Mouse (Mus musculus): Measurements from ENCODE around the gene Sell.

Sell gene

DNA sequence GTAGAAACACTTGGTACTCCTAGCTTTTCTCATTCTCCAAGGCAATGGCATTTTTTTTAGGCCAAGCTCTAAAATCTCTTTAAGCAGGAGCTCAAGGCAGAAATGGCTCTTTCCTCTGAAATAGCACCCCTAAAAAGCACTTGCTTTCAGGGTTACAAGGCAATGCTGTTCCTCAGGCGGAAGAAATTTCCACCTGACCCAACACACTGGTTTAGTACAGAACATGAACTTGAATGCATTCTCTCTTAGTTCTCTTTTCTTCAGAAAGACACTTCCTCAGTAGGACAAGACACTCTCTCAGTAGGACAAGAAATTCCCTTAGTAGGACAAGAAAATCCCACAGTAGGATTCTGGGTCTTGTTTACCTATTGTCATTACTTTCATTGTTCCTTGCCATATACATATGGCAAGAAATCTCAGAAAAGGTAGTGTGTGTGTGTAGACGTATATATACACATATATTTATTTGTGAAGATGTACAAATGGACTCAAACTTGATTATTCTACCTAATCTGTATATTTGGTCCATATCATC, 12.9 kb downstream of the Sell start:
- peak; percentile 25 for DNase-seq (ENCODE audit: low read depth, low spot score)

DNA sequence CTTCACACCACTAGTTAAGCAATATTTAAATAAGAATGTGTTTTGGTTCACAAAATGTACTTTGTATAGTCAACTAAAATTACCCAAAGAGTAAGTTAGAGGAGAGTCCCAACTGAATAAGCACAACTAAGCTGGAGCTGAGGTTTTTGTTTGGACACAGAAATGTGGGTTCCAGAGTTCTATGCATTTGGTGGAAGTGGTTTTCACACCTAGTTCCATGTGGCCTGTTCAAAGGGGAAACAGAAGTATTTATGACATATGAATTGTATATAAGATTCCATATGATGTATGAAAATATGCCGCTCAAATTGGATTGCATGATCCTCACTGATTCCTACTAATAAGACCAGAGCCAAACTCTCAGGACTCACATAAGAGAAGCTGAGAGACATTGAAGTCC, 13.6 kb downstream of the Sell start:
- peak; percentile 38 for DNase-seq (ENCODE audit: low read depth, low spot score)

DNA sequence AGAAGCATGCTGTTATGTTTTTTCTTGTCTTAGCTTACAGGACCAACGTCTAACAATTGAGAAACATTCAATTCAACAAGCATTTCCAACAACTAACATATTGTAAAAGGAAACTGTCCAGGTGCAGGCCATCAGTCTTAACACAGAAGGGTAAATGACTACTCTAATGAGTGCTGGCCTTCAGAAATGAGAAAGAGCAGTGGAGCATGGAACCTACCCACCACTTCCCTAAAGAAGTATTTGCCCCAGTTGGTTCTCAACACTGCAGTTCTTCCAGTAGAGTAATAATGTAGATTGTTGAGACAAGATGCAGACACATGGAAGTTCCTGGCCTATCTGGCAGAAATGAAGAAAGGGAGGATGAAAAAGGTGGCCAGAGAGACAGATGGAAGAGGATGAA, 14.7 kb downstream of the Sell start:
- no peak for DNase-seq (ENCODE audit: low read depth, low spot score)

DNA sequence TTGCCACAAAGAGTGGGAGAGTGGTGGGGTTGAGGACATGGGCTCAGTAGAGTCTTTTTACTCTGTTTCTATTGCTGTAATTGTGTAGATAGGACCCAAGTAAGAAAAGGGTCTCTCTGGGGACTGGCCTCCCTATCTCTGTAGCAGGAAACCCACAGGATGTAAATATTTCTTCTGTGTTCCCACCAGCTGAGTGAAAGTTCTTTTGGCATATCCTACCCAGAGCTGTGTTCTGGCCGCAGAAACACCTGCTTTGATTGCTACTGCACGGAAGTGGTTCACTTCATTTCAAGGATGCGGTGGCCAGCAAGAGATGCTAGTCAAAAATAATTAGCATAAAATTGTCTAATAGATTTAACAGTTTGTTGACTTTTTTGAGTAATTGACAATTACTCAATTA, 15.2 kb downstream of the Sell start:
- peak; percentile 67 for DNase-seq (ENCODE audit: low read depth, low spot score)

DNA sequence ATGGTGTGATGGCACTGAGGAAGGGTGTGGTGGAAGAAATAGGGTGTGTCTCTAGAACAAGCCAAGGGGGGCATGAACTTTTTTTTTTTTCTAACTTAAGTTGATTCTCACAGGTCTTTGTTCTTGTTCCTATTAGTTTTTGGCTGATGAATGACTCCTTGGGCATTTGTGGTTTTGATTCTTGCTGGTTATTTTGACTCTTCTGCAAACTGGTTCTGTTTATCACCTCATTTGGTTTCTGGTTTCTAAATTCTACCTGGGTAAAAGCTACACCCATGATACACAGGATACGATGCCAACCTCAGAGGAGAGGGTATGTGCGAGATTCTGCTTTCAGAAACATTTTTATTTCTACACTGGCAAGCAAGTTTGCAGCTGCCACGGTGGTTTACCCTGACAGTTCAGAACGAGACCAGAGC, 16.6 kb downstream of the Sell start:
- peak; percentile 71 for DNase-seq (ENCODE audit: low read depth, low spot score)

DNA sequence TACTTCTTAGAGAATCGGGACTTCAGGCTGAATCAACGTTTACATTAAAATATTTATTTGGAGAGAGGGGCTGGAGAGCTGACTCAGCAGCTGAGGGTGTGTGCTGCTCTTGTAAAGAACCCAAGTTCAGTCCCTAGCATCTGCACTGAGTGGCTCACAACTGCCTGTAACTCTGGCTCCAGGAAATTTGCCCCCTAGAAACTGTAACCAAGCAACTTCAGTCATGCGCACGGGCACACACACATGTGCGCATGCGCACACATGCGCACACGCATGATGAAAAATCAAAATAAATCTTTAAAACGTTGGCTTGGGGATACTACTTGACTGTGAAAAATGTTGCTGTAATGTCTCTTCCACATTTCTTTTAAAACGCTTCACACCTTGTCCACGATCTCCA, 17.3 kb downstream of the Sell start:
- peak; percentile 39 for DNase-seq (ENCODE audit: low read depth, low spot score)

DNA sequence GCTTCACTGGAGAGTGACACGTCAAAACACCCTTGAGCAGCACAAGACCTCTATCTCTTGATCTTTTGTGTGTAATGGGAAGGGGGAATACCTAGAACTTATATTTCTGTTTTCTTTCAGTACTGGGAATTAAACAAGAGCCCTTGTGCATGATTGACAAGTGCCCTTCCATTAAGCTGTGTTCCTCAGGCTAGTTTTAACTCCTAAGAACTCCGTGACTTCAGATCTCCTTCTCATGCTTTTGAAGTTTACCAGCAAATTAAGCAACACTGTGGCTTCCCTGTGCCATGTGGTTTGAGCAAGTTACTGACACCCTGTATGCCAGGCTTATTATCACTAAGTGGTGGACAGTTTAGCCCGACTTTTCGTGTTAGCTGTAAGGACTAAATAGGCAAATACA, 21.3 kb downstream of the Sell start:
- peak; percentile 50 for DNase-seq (ENCODE audit: low read depth, low spot score)

DNA sequence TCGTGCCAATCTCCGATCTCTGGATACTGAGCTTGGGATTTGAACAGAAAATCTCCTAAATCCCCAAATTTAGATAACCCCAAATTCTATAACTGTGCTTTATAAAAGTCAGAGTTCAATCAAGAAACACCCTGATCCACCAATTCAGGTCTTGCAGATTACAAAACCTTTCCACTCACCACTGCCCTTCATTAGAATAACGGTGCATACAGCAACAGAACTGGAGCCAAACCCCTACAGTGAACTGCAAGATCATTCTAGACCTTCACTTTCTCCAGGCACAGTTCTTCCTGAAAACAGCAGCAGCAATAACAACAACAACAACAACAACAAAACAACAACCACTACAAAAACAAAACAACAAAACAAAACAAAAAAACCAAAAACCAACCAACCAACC, 25.0 kb downstream of the Sell start:
- DNase-seq (ENCODE audit: low read depth, low spot score), result no peak

DNA sequence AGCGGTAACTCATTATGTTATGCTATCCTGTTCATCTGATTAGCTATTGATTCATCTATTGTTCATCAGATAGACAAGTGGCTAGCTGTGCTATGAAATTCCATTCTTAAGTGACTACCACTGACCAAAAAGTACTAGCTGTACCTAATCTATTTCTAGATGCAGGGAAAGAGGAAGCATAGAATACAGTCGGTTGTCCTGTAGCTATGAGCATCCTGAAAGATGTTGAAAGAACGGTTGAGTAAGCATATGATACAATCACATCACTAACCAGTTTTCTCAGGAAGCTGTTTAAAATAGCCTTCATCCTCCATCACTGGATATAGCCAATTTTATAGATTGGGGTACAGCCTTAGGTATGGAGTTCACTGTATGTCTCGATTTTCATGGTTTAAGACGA, 26.1 kb downstream of the Sell start:
- no peak for DNase-seq (ENCODE audit: low read depth, low spot score)

DNA sequence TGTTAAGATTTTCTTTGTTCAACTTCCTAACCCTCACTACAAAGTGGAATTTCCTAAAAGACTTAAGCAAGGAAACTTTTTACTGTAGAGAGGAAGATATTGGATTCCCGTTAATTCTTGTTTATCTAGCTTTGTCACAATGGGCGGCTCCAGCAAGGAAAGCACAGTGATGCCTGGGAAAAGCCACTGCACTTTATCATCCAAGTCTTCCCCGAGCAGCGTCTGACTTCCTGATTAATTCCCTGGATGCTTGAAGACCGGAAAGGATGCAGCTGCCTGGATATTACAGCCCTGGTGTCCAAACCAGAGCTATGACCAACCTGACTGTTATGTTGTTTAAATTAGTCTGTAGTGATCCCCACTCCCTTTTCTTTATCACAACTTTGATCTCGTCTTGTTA, 35.0 kb downstream of the Sell start:
- no peak for DNase-seq (ENCODE audit: low read depth, low spot score)

DNA sequence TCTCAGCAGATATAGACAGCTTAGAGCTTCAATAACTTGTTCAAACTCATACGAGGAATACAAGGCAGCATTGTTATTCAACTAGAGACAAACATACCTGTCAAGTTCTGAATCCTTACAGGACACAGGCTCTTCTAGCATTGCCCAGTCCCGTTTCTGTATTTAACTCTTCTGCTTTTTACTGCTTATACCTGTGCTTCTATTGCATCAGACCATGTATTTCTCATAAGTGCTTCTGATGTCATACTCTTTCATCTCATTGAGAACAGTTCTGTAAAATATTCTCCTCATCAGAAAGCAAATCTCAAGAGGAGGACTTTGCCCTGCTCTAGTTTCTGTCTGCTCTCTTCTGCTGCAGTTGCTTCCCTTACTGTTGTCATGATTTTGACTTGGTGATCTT, 36.1 kb downstream of the Sell start:
- DNase-seq (ENCODE audit: low read depth, low spot score), result no peak

DNA sequence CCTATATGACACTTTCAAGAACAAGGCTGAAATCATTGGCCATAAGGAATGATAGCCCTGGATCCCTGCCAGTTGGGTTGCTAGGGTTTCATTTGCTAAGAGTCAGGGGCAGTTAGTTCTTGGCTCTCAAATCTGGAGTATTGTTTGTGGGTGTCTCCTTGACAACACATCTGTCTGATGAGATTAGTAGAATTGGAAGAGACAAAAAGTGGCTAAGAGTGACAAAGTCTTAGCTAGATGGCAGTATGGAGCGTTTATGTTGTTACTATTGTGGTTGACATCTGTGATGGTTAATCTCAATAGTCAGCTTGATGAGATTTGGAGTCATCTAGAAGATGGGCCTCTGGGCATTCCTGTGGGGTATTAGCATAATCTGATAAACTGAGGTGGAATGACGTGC, 36.6 kb downstream of the Sell start:
- DNase-seq (ENCODE audit: low read depth, low spot score), result peak; percentile 60

DNA sequence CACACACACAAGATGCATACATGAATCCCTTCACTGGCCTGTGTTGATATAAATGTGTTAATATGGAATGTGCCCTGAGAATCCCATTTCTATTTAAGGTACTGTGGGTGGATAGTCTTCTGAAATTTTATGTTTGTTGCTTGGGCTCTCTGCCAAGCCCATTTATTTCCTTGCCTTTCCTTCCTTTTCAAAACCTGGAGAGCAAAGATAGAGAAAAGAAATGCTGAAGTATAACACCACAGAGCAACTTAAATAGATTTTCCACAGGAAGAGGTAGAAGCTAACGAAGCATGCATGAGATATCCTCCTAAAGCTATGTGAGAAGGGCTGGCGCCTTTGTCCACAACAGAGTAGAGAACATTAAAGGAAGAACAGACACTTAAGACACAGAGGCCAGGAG, 48.0 kb downstream of the Sell start:
- DNase-seq (ENCODE audit: low read depth, low spot score), result no peak

DNA sequence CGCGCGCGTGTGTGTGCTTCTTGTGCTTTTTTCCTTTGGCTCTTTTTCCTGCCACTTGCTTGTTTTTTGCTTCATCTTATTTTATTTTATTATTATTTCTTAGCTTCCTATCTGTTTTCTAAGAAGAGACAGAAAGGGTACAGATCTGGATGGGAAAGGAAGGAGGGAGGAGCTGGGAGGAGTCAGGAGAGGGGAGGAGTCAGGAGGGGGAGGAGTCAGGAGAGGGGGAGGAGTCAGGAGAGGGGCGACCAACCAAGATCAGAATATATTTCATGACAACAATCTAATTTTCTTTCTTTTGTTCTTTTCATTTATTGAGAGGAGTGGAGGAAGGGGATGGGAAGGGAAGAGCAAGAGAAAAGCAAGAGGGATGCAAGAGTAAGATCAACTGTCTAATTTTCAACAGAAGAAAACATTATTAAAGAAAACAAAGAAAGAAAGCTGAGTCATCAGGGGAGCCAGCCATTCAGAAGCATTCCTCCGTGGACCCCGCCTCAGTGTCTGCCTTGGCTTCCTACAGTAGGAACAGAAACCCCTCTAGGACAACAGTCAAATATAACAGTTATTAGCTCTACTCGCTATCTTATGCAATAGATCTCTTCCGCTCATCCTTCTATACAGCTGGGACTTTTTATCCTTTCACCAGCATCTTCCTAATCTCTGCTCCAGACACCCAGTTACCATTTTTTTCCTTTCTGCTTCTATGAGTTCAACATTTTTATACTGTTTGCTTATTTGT, 49.0 kb downstream of the Sell start:
- DNase-seq (ENCODE audit: low read depth, low spot score), result no peak

DNA sequence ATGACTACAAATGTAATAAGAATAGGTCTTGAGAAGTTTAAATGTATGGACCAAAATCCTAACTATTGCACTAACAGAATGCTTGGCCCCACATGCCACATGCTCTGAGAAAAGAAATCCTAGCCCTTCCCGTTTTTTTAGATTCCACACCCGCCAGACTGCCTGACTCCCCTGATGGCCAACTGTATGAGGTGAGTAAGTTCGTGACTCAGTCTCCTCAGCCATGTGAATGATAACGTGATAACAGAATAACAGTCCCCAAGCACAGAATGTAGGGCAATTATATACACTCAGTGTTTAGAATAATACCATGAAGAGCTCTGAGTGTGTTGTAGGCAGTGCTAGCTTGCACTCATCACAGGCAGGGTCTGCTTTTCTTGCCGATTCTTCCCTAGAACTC, 52.5 kb downstream of the Sell start:
- no peak for DNase-seq (ENCODE audit: low read depth, low spot score)

DNA sequence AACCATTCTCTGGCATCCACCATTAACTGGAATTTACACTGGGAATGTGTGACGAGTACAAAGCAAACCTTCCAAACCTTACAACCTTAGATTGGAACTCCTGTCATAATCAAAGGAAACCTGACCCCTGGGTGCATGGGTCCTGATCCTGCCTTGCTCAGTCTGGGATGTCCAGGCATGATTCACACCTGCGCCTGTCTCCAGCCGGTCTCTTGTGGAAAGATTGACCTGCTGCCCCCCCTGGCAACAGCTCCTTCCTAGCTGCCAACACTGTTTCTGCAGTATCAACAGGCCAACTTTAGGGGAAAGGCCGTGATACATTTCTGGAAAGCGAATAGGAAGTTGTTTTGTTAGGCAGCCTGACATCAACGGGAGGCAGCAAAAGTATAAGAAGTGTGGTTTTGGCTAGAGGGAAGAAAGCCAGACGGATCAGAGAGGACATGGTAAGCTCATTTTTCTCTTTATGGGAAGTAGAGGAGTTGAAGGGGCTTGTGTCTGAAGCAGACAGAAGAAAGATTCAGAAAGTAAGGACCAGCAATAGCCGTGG, 53.2 kb downstream of the Sell start, which contains the start of gene Selp:
Gene Selp (plus strand): TSS at position 318 of the 547 bp plus-strand sequence.
- DNase-seq (ENCODE audit: low read depth, low spot score), result no peak

DNA sequence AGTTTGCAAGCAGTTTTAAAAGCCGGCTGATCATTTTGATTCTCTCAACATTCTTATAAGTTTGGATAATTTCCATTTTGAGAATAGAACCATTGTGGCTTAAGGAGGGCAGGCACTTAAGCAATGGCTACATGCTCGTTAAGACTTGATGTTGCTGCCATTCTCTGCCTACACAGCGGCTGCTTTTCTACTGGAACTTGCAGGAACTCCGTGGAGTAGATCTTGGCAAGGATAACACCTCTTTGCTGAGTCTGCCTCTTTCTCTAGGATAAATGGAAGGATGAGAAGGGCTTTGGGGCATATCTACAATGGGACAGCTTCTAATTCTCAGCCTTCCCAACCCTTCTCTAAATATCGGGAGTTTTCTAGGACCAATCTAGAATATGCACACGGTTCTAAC, 53.9 kb downstream of the Sell start:
- no peak for DNase-seq (ENCODE audit: low read depth, low spot score)

DNA sequence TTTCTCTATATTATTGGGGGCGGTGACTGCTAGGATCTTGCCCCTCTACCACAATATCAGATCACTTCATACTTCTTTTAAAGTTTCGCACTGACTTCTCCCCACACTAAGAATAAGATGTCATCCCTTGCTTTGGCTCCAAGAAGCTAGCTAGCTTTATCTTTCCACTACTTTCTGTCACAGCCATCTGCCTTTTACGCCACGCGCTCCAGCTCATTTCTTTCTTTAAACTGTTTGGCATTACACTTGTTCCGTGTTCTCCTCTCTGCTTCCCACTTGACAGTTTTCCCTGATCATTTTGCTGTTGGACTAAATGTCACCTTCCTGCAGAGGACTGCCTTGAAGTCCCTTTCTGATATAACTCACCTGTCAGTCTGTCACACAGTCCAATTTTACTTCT, 56.1 kb downstream of the Sell start:
- no peak for DNase-seq (ENCODE audit: low read depth, low spot score)

DNA sequence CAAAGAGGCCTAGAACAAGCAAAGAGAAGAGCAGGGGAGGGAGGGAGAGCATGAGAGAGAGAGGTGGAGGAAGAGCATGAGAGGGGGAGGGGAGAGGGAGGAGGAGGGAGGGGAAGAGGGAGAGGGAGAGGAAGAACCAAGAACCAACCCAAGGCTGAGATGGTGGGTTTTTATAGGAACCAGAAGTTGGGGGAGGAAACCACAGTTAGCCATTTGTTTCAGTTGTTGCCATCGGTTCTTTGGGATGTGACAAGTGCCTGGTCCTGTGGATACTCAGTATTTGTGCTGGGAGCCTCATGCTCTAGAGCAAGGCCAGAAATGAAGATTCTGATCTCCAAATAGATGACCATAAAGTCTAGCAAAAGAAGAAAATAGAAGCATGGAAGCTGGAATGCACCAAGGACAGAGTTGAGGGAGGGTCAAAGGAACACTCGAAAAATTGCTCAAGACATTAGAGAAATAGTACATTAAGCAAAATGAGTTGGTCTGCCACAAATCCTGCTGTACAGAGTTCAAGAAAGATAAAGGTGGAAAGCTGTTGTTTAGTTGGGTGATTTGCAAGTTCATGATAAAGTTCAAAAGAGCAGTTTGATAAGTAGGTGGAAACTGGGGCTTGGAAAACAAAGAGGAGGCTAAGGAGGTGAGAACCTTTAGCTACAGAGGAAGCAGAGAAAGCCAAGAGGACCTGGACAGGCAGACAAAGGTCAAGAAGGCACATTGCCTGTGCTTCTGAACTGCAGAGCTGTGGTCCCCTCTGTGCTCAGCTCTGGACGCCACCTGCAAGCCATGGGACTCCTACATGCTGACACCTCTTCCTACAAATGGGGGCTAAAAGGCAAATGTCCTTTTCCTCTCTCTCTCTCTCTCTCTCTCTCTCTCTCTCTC, 58.4 kb downstream of the Sell start:
- DNase-seq (ENCODE audit: low read depth, low spot score), result no peak

DNA sequence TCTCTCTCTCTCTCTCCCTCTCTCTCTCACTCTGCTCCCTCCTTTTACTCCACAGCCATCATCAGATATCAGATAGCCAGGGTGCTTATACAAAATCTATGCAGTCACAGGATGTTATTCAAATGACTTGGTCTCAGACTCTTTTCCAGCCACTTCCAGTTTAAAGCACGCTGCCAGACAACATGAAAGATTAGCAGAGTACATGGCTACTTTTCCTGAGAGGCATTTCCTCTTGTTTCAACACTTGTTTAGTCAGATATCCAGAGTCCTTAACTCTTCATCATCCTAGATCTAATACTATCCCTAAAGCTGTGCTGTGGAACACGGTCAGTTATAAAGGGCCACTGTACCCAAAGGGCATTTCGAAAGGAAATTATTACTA, 59.0 kb downstream of the Sell start:
- no peak for DNase-seq (ENCODE audit: low read depth, low spot score)

DNA sequence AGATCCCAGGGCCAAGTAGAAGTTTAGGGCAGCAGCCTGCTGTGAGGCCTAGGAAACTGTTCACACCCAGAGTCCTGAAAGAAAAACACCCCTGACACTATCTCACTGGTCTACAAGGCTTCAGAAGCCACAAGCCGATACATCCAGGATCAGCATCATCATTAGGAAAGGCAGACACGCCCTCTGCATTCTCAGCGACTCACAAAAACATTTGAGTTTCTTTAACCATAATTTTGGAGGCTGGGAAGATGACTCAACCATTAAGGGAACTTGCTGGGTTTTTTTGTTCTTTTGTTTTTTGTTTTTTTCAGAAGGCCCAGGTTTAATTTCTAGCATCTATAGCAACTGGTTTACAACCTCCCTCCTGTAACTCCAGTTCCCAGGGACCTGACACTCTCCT, 62.1 kb downstream of the Sell start:
- peak; percentile 28 for DNase-seq (ENCODE audit: low read depth, low spot score)

DNA sequence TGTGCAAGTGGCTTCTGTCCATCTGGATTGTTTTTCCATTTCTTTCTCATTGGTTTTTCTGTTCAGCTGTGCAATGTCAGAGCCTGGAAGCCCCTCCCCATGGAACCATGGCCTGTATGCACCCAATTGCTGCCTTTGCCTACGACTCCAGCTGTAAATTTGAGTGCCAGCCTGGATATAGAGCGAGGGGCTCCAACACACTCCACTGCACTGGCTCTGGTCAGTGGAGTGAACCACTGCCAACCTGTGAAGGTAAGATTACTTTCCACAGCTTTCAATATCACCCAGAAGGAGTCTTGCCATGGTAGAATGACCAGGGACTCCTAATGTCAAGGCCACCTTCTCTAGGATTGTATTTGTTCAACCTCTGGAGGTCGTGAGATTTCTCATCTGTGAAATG, 68.2 kb downstream of the Sell start:
- DNase-seq (ENCODE audit: low read depth, low spot score), result no peak

DNA sequence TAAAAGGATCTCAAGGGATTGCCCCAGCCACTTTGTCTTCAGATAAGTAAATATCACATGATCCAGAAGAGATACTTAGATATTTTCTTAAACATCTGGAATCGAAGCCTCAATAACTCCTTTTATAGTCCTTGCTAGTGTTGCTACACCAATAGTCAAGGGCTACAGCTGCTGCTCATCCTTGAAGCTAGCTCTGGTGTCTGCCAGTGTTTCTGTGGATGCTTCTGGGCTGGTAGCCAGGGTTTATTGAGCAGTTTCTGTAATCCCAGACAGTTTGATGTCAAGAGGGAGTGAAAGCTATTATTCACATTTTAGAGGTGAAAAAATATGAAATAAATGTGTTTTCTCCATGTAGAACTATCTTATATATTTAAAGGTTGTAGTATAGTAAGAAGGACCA, 70.8 kb downstream of the Sell start:
- DNase-seq (ENCODE audit: low read depth, low spot score), result no peak

All from CD4-positive, CD25-positive, alpha-beta regulatory T cell, adult 2 months (primary cell).